Mouse (Mus musculus) heart, embryonic 11.5 days (tissue): ENCODE results near the gene Npas1. TPM values are rescaled to one million over a fixed set of nuclear protein-coding genes. Genes with fewer than 3 reads are reported as not detected.

Experiments used
- ATAC-seq: fragments of 200-750 bp; cut with Nextera tagmentation; replicated peaks from 2 replicates; pipeline ENCODE4 v1.8.0; 2017; ENCODE audit warnings: moderate library complexity; ENCODE audit not compliant: insufficient number of reproducible peaks, low FRiP score, low TSS enrichment
- H3K27ac ChIP-seq: fragments of 300-500 bp; sonication (generic); 2 replicates; pipeline ENCODE4 v1.5.1; 2014; ENCODE audit warnings: mild to moderate bottlenecking, low read depth, low read length
- H3K27me3 ChIP-seq: fragments of 300-500 bp; sonication (generic); 2 replicates; pipeline ENCODE4 v1.6.1; 2014; ENCODE audit warnings: mild to moderate bottlenecking, low read length, mixed read lengths; ENCODE audit not compliant: control insufficient read depth, insufficient read depth
- H3K36me3 ChIP-seq: fragments of 300-500 bp; sonication (generic); 2 replicates; pipeline ENCODE4 v1.6.1; 2014; ENCODE audit warnings: mild to moderate bottlenecking, low read length, moderate library complexity, mixed read lengths; ENCODE audit not compliant: control insufficient read depth, insufficient read depth
- H3K4me1 ChIP-seq: fragments of 300-500 bp; sonication (generic); 2 replicates; pipeline ENCODE4 v1.6.1; 2014; ENCODE audit warnings: low read length; ENCODE audit not compliant: control insufficient read depth, insufficient read depth
- H3K4me2 ChIP-seq: fragments of 300-500 bp; sonication (generic); 2 replicates; pipeline ENCODE4 v1.6.1; 2014; ENCODE audit warnings: mild to moderate bottlenecking, moderate library complexity
- H3K4me3 ChIP-seq: fragments of 300-500 bp; sonication (generic); 2 replicates; pipeline ENCODE4 v1.5.1; 2014; ENCODE audit warnings: low read depth, low read length
- H3K9ac ChIP-seq: fragments of 300-500 bp; sonication (generic); 2 replicates; pipeline ENCODE4 v1.6.1; 2014; ENCODE audit warnings: mild to moderate bottlenecking, low read depth, low read length, moderate library complexity
- H3K9me3 ChIP-seq: fragments of 300-500 bp; sonication (generic); replicated peaks from 2 replicates; pipeline ENCODE4 v1.6.1; 2016; ENCODE audit warnings: low read length; ENCODE audit not compliant: control insufficient read depth
- WGBS: fragments of 180-500 bp; shearing (Covaris S2); extraction: QIAGEN DNeasy Blood & Tissue Kit; methylation state at CpG from one replicate; pipeline ENCODE4 v1.1.7; 2014; ENCODE audit not compliant: insufficient replicate concordance; 5-methylcytosine and 5-hydroxymethylcytosine counted together
- polyA plus RNA-seq: library from polyadenylated mRNA; unstranded; fragments of >200 nt; fragmentation: Nextera tagmentation; extraction: Ambion mirVana; gene quantifications from 2 replicates; pipeline ENCODE4 v1.2.1, GENCODE M21; 2014

Gene Npas1
- polyA plus RNA-seq, 1 experiment from 2014 or later: not detected

- Histone ChIP-seq H3K9ac (no peak overlapping the region), H3K4me1 (peaks cover 45% of the 10 kb centered on the region), H3K9me3 (no peaks in the 10 kb centered on the region), H3K36me3 (no peaks in the 10 kb centered on the region), H3K27ac (no peak overlapping the region), H3K4me2 (no peak overlapping the region), H3K4me3 (no peak overlapping the region), H3K27me3 (no peaks in the 10 kb centered on the region)
- 70% methylated on average over 3 of the region's 3 CpGs for WGBS
- ATAC-seq: no peak
Measured at GRCm38 (mm10) chr7:16406978-16407377, 70.5 kb downstream of the Npas1 start.

Other genes starting within 250 kb of the Npas1 start
- 0.21 and 0.34 TPM in 2 replicates for gene C5ar2, start 233.6 kb downstream of the Npas1 start, polyA plus RNA-seq
- gene C5ar1, start 218.2 kb downstream of the Npas1 start, polyA plus RNA-seq: 0.74 and 1.5 TPM in 2 replicates
- gene Inafm1, start 204.1 kb downstream of the Npas1 start, polyA plus RNA-seq: 6.6 and 6.7 TPM in 2 replicates
- gene Ccdc9, start 190.9 kb downstream of the Npas1 start, polyA plus RNA-seq: 11.3 and 16.4 TPM in 2 replicates
- gene Bbc3, start 169.3 kb downstream of the Npas1 start, polyA plus RNA-seq: 3.7 and 6.0 TPM in 2 replicates
- gene Sae1, start 89.9 kb downstream of the Npas1 start, polyA plus RNA-seq: 222 and 243 TPM in 2 replicates
- gene Zc3h4, start 76.8 kb downstream of the Npas1 start, polyA plus RNA-seq: 9.4 and 12.8 TPM in 2 replicates
- 69.4 and 78.6 TPM in 2 replicates for gene Tmem160, start 24.9 kb downstream of the Npas1 start, polyA plus RNA-seq
- 15.9 and 17.2 TPM in 2 replicates for gene Arhgap35, start 137.3 kb upstream of the Npas1 start, polyA plus RNA-seq
- 0.11 and 0.21 TPM in 2 replicates for gene Ceacam15, start 198.0 kb upstream of the Npas1 start, polyA plus RNA-seq
- not detected in 2 replicates for gene Ceacam9, start 244.2 kb upstream of the Npas1 start, polyA plus RNA-seq